Comparison of ENCODE assay signal across 25 mouse cellular contexts in the genomic region with DNA sequence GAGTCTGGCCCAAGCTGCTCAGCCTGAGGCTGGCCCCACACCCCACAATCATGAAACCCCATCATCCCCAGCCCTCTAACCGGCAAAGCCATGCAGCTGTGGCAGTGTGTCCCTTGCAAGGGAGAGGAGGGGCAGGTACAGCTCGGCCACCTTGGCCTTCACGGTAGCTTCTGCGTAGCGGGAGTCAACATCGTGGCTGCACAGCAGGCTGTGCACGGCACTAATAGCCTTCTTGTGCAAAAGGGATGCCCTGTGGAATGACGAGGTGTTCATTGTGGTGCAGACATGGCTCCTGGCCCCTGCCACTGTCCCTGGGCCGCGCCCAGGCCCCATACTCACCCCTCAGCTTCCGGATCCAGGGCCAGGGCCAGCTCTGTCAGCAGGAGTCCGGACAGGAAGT. TPM values are rescaled to one million over a fixed set of nuclear protein-coding genes. Genes with fewer than 3 reads are reported as not detected.
DNase-seq lines count a peak whose midpoint lies in the region; ATAC-seq and TF ChIP-seq lines count a peak whose summit lies in the region.
"Had no signal": no experiment of that assay in that cellular context is flagged by ENCODE, and none has a peak within 500 bp of the region (broad histone marks: within the 10 kb centered on the region; RNA-seq: fewer than 3 reads in every experiment).

No protein-coding gene starts in this region.

- H3K27me3 ChIP-seq in forebrain, postnatal 0 days (ENCODE audit: insufficient read depth, low read length) = no peaks in the 10 kb centered on the region
- no peaks in the 10 kb centered on the region for H3K27me3 ChIP-seq in forebrain, embryonic 14.5 days (replicated peaks; ENCODE audit: control insufficient read depth, insufficient read depth, low read length)
- H3K27me3 ChIP-seq in kidney, embryonic 15.5 days = no peaks in the 10 kb centered on the region
- no peaks in the 10 kb centered on the region for H3K27me3 ChIP-seq in kidney, embryonic 16.5 days (ENCODE audit: insufficient read depth, low read length)
- H3K27me3 ChIP-seq in MEL (ENCODE audit: control insufficient read depth in 1 of 2, insufficient read depth in 2 of 2, low read length in 2 of 2) = no peaks in the 10 kb centered on the region
- no peaks in the 10 kb centered on the region for H3K27me3 ChIP-seq in heart, adult 2 months (ENCODE audit: control insufficient read depth, insufficient read depth, low read length)
- H3K27me3 ChIP-seq: forebrain, embryonic 12.5 days; heart, embryonic 12.5 days; heart, embryonic 15.5 days; Patski had no signal

- H3K79me2 ChIP-seq in MEL (ENCODE audit: control insufficient read depth, insufficient read depth, low read length, poor library complexity) = no peaks in the 10 kb centered on the region
- H3K79me2 ChIP-seq in heart, adult 2 months (replicated peaks; ENCODE audit: control insufficient read depth, insufficient read depth, low read length) = no peaks in the 10 kb centered on the region

- H3K4me3 ChIP-seq in forebrain, postnatal 0 days (ENCODE audit: low read depth, low read length) = no peak overlapping the region
- no peak overlapping the region for H3K4me3 ChIP-seq in forebrain, embryonic 14.5 days (ENCODE audit: low read depth, low read length)
- H3K4me3 ChIP-seq in kidney, embryonic 15.5 days (replicated peaks) = no peak overlapping the region
- no peak overlapping the region for H3K4me3 ChIP-seq in kidney, embryonic 16.5 days (ENCODE audit: low read length)
- no peak overlapping the region for H3K4me3 ChIP-seq in MEL (ENCODE audit: control insufficient read depth in 1 of 2, insufficient read depth in 1 of 2, low read depth in 2 of 2, low read length in 2 of 2)
- H3K4me3 ChIP-seq in heart, adult 2 months = no peak overlapping the region
- H3K4me3 ChIP-seq: forebrain, embryonic 12.5 days; heart, embryonic 12.5 days; heart, embryonic 15.5 days; hindbrain, embryonic 10.5 days had no signal

- H3K9me3 ChIP-seq in forebrain, postnatal 0 days (ENCODE audit: low read length) = no peaks in the 10 kb centered on the region
- H3K9me3 ChIP-seq in forebrain, embryonic 14.5 days (replicated peaks; ENCODE audit: control insufficient read depth, low read length) = no peaks in the 10 kb centered on the region
- no peaks in the 10 kb centered on the region for H3K9me3 ChIP-seq in kidney, embryonic 15.5 days (replicated peaks)
- no peaks in the 10 kb centered on the region for H3K9me3 ChIP-seq in kidney, embryonic 16.5 days (ENCODE audit: low read length)
- no peaks in the 10 kb centered on the region for H3K9me3 ChIP-seq in MEL (replicated peaks; ENCODE audit: insufficient read depth, low read length)
- H3K9me3 ChIP-seq: forebrain, embryonic 12.5 days; heart, embryonic 12.5 days; heart, embryonic 15.5 days; hindbrain, embryonic 10.5 days had no signal

- no peak for TF ChIP-seq RAD21 in MEL (IDR thresholded peaks at IDR 0.05; ENCODE audit: low read depth, low read length)

- ATAC-seq in forebrain, postnatal 0 days = no peak
- no peak for ATAC-seq in forebrain, embryonic 14.5 days
- peak; percentile 26; the same call in 1 of the 2 replicates for ATAC-seq in kidney, embryonic 15.5 days (replicated peaks; ENCODE audit: low FRiP score)
- no peak for ATAC-seq in kidney, embryonic 16.5 days (ENCODE audit: low FRiP score, low TSS enrichment)
- ATAC-seq: intestine, postnatal 0 days; Patski had no signal

- 91% methylated on average over 12 of the region's 12 CpGs for WGBS in forebrain, postnatal 0 days
- 89% methylated on average over 12 of the region's 12 CpGs for WGBS in forebrain, embryonic 14.5 days
- 87% methylated on average over 12 of the region's 12 CpGs for WGBS in kidney, embryonic 15.5 days
- 87% methylated on average over 12 of the region's 12 CpGs for WGBS in kidney, embryonic 16.5 days
- WGBS in heart, adult 2 months = 77% methylated on average over 12 of the region's 12 CpGs

- peak; percentile 27 for DNase-seq in cerebellum, adult 9-10 months
- DNase-seq in cerebellum, adult 11-12 months = no peak
- no peak for DNase-seq in forebrain, postnatal 0 days
- DNase-seq in forebrain, embryonic 14.5 days (ENCODE audit: low spot score) = no peak
- no peak for DNase-seq in MEL (ENCODE audit: low read depth, low spot score)
- DNase-seq in heart, adult 2 months = no peak
- DNase-seq: adrenal gland, adult 2 months; adrenal gland, postnatal 14 days; cerebellum, adult 11 months; cerebellum, adult 8-10 months; gastrocnemius, postnatal 10 days; gastrocnemius, postnatal 36 days; heart, postnatal 10 days; heart, postnatal 36 days had no signal

- H3K36me3 ChIP-seq in forebrain, postnatal 0 days (ENCODE audit: insufficient read depth) = no peaks in the 10 kb centered on the region
- H3K36me3 ChIP-seq in forebrain, embryonic 14.5 days (ENCODE audit: control insufficient read depth, insufficient read depth, low read length) = no peaks in the 10 kb centered on the region
- H3K36me3 ChIP-seq in kidney, embryonic 15.5 days = peaks cover 58% of the 10 kb centered on the region
- H3K36me3 ChIP-seq in kidney, embryonic 16.5 days (ENCODE audit: insufficient read depth, low read length) = peaks cover 34% of the 10 kb centered on the region
- H3K36me3 ChIP-seq in MEL (ENCODE audit: control insufficient read depth in 1 of 2, insufficient read depth in 2 of 2, low read length in 2 of 2) = no peaks in the 10 kb centered on the region
- H3K36me3 ChIP-seq in heart, adult 2 months (ENCODE audit: control insufficient read depth, insufficient read depth, low read length) = no peaks in the 10 kb centered on the region

- H3K27ac ChIP-seq in forebrain, postnatal 0 days (ENCODE audit: low read depth, low read length) = peak overlapping the region; percentile 82
- H3K27ac ChIP-seq in forebrain, embryonic 14.5 days (ENCODE audit: low read depth, low read length) = no peak overlapping the region
- H3K27ac ChIP-seq in kidney, embryonic 15.5 days = no peak overlapping the region
- H3K27ac ChIP-seq in kidney, embryonic 16.5 days (ENCODE audit: low read length) = no peak overlapping the region
- no peak overlapping the region for H3K27ac ChIP-seq in MEL (ENCODE audit: control insufficient read depth, low read depth, low read length)
- H3K27ac ChIP-seq in heart, adult 2 months = no peak overlapping the region
- H3K27ac ChIP-seq: forebrain, embryonic 12.5 days; heart, embryonic 15.5 days; hindbrain, embryonic 10.5 days; hindbrain, embryonic 14.5 days had no signal

- no peak for TF ChIP-seq POLR2A in MEL (IDR thresholded peaks at IDR 0.05; ENCODE audit: control insufficient read depth in 1 of 2, insufficient read depth in 1 of 2, low read depth in 1 of 2, low read length in 2 of 2, poor library complexity in 1 of 2)
- TF ChIP-seq POLR2A in heart, adult 2 months (IDR thresholded peaks at IDR 0.05; ENCODE audit: insufficient read depth, low read depth, low read length) = no peak

- intact Hi-C loops in heart, adult 2 months (cut with DNase I) = loop anchor here (10.0 kb wide), 1 partner anchor 55 kb away; no protein-coding TSS in a partner anchor

- H3K4me1 ChIP-seq in forebrain, postnatal 0 days (ENCODE audit: insufficient read depth) = no peaks in the 10 kb centered on the region
- no peaks in the 10 kb centered on the region for H3K4me1 ChIP-seq in forebrain, embryonic 14.5 days (ENCODE audit: control insufficient read depth, insufficient read depth, low read length)
- H3K4me1 ChIP-seq in kidney, embryonic 15.5 days = 0 out of 2 replicates have a peak, but pooled peaks cover 4% of the 10 kb centered on the region
- no peaks in the 10 kb centered on the region for H3K4me1 ChIP-seq in kidney, embryonic 16.5 days (ENCODE audit: insufficient read depth, low read length)
- H3K4me1 ChIP-seq in MEL (ENCODE audit: control insufficient read depth in 1 of 2, insufficient read depth in 2 of 2, low read length in 2 of 2) = peaks cover 0 to 6% of the 10 kb centered on the region in 2 experiments; a peak in 1 of 4 replicates
- no peaks in the 10 kb centered on the region for H3K4me1 ChIP-seq in heart, adult 2 months (ENCODE audit: control insufficient read depth, insufficient read depth, low read length)
- H3K4me1 ChIP-seq: forebrain, embryonic 12.5 days; heart, embryonic 12.5 days; heart, embryonic 15.5 days had no signal

- no peak for TF ChIP-seq CTCF in forebrain, postnatal 0 days (IDR thresholded peaks at IDR 0.05; ENCODE audit: low read depth)
- TF ChIP-seq CTCF in MEL (IDR thresholded peaks at IDR 0.05 in 2 of 3, conservative IDR thresholded peaks at IDR 0.05 in 1 of 3; ENCODE audit: control insufficient read depth in 1 of 3, insufficient read depth in 1 of 3, low read depth in 2 of 3, low read length in 3 of 3, poor library complexity in 1 of 3, severe bottlenecking in 1 of 3) = no peak
- no peak for TF ChIP-seq CTCF in heart, adult 2 months (IDR thresholded peaks at IDR 0.05)

- no peak for TF ChIP-seq EP300 in MEL (IDR thresholded peaks at IDR 0.05; ENCODE audit: low read depth in 1 of 2, low read length in 2 of 2)
- no peak for TF ChIP-seq EP300 in heart, adult 2 months (IDR thresholded peaks at IDR 0.05; ENCODE audit: insufficient read depth, low read depth, low read length)

- no peak overlapping the region for H3K4me2 ChIP-seq in forebrain, postnatal 0 days (ENCODE audit: low read depth)
- H3K4me2 ChIP-seq in forebrain, embryonic 14.5 days (ENCODE audit: low read length) = no peak overlapping the region
- no peak overlapping the region for H3K4me2 ChIP-seq in kidney, embryonic 15.5 days
- H3K4me2 ChIP-seq in kidney, embryonic 16.5 days (replicated peaks; ENCODE audit: low read depth, low read length) = no peak overlapping the region
- H3K4me2 ChIP-seq: forebrain, embryonic 12.5 days; heart, embryonic 12.5 days; heart, embryonic 15.5 days; hindbrain, embryonic 14.5 days had no signal

- H3K9ac ChIP-seq in forebrain, postnatal 0 days = no peak overlapping the region
- no peak overlapping the region for H3K9ac ChIP-seq in forebrain, embryonic 14.5 days (ENCODE audit: low read length)
- H3K9ac ChIP-seq in kidney, embryonic 15.5 days = no peak overlapping the region
- no peak overlapping the region for H3K9ac ChIP-seq in kidney, embryonic 16.5 days (replicated peaks; ENCODE audit: low read length)
- H3K9ac ChIP-seq in MEL (ENCODE audit: control insufficient read depth, low read depth, low read length, poor library complexity, severe bottlenecking) = no peak overlapping the region
- H3K9ac ChIP-seq in heart, adult 2 months (ENCODE audit: low read depth, low read length) = no peak overlapping the region
- H3K9ac ChIP-seq: forebrain, embryonic 12.5 days; heart, embryonic 12.5 days; heart, embryonic 15.5 days; hindbrain, embryonic 14.5 days had no signal

RNA-seq across cellular contexts. Expression of a gene that starts 15.1 kb away (rescaled TPM):
- total RNA-seq in forebrain, postnatal 0 days (2014; rRNA removed) = not detected in 2 replicates
- polyA plus RNA-seq in forebrain, postnatal 0 days (2015; fragmentation: Nextera tagmentation; extraction: Ambion mirVana) = 0.18 TPM in 1 of 2 replicates, not detected in the other
- 0.26 TPM in 1 of 2 replicates, not detected in the other for polyA plus RNA-seq in forebrain, embryonic 14.5 days (2014; fragmentation: Nextera tagmentation; extraction: Ambion mirVana)
- 4.3 and 4.9 TPM in 2 replicates for polyA plus RNA-seq in kidney, embryonic 15.5 days (2015; fragmentation: Nextera tagmentation; extraction: Ambion mirVana)
- 5.4 and 6.0 TPM in 2 replicates for polyA plus RNA-seq in kidney, embryonic 16.5 days (2015; fragmentation: Nextera tagmentation; extraction: Ambion mirVana)
- total RNA-seq in MEL (2012; rRNA removed) = not detected in 2 replicates
- polyA plus RNA-seq in MEL (2012; ENCODE audit: insufficient read depth in 1 of 2, insufficient read length in 2 of 2, low read depth in 1 of 2, low replicate concordance in 2 of 2, missing spikeins in 1 of 2) = under 1 TPM in 1 of 2 experiments, not detected in 1; 0.25 TPM
- total RNA-seq in heart, adult 2 months (2021) = not detected
- polyA plus RNA-seq in heart, adult 2 months (2012; rRNA removed) = 0.41 and 2.4 TPM in 2 replicates
- total RNA-seq: ES-E14; gastrocnemius, postnatal 36 days; heart, postnatal 36 days had no signal
- polyA plus RNA-seq: embryonic facial prominence, embryonic 11.5 days had no signal

RNA-seq across cellular contexts. Expression of a gene that starts 21.6 kb away (rescaled TPM):
- total RNA-seq in forebrain, postnatal 0 days (2014; rRNA removed) = 8.5 and 12.4 TPM in 2 replicates
- polyA plus RNA-seq in forebrain, postnatal 0 days (2015; fragmentation: Nextera tagmentation; extraction: Ambion mirVana) = 2.2 and 2.3 TPM in 2 replicates
- polyA plus RNA-seq in forebrain, embryonic 14.5 days (2014; fragmentation: Nextera tagmentation; extraction: Ambion mirVana) = 0.99 and 1.3 TPM in 2 replicates
- 18.7 and 23.2 TPM in 2 replicates for polyA plus RNA-seq in kidney, embryonic 15.5 days (2015; fragmentation: Nextera tagmentation; extraction: Ambion mirVana)
- 18.7 and 19.7 TPM in 2 replicates for polyA plus RNA-seq in kidney, embryonic 16.5 days (2015; fragmentation: Nextera tagmentation; extraction: Ambion mirVana)
- total RNA-seq in MEL (2012; rRNA removed) = 5.9 and 7.6 TPM in 2 replicates
- polyA plus RNA-seq in MEL (2012; ENCODE audit: insufficient read depth in 1 of 2, insufficient read length in 2 of 2, low read depth in 1 of 2, low replicate concordance in 2 of 2, missing spikeins in 1 of 2) = 10 to 100 TPM in 1 of 2 experiments, not detected in 1; 16.3 TPM
- total RNA-seq in heart, adult 2 months (2021) = 10 to 100 TPM; 57.3 to 62.9 TPM
- 45.3 and 52.7 TPM in 2 replicates for polyA plus RNA-seq in heart, adult 2 months (2012; rRNA removed)

RNA-seq across cellular contexts. Expression of a gene that starts 32.3 kb away (rescaled TPM):
- total RNA-seq in forebrain, postnatal 0 days (2014; rRNA removed) = 6.0 and 15.2 TPM in 2 replicates
- 5.7 and 8.3 TPM in 2 replicates for polyA plus RNA-seq in forebrain, postnatal 0 days (2015; fragmentation: Nextera tagmentation; extraction: Ambion mirVana)
- 6.7 and 10.3 TPM in 2 replicates for polyA plus RNA-seq in forebrain, embryonic 14.5 days (2014; fragmentation: Nextera tagmentation; extraction: Ambion mirVana)
- 36.8 and 46.3 TPM in 2 replicates for polyA plus RNA-seq in kidney, embryonic 15.5 days (2015; fragmentation: Nextera tagmentation; extraction: Ambion mirVana)
- polyA plus RNA-seq in kidney, embryonic 16.5 days (2015; fragmentation: Nextera tagmentation; extraction: Ambion mirVana) = 46.8 and 47.1 TPM in 2 replicates
- total RNA-seq in MEL (2012; rRNA removed) = 3.3 and 5.0 TPM in 2 replicates
- polyA plus RNA-seq in MEL (2012; ENCODE audit: insufficient read depth in 1 of 2, insufficient read length in 2 of 2, low read depth in 1 of 2, low replicate concordance in 2 of 2, missing spikeins in 1 of 2) = 10 to 100 TPM in 1 of 2 experiments, not detected in 1; 21.3 TPM
- 10 to 100 TPM; 25.9 to 33.8 TPM for total RNA-seq in heart, adult 2 months (2021)
- polyA plus RNA-seq in heart, adult 2 months (2012; rRNA removed) = 87.9 and 92.7 TPM in 2 replicates
